Mouse (Mus musculus) heart, embryonic 15.5 days (tissue): Measurements from ENCODE around the gene Clec2h. TPM values are rescaled to one million over a fixed set of nuclear protein-coding genes. Genes with fewer than 3 reads are reported as not detected.

Source experiments
- polyA plus RNA-seq: library from polyadenylated mRNA; unstranded; fragments of >200 nt; fragmentation: Nextera tagmentation; extraction: Ambion mirVana; gene quantifications from 2 replicates; pipeline ENCODE4 v1.2.1, GENCODE M21; 2015

The Clec2h gene
- polyA plus RNA-seq, 1 experiment from 2014 or later: not detected

Other genes starting within 250 kb of the Clec2h start
- gene Itfg2, start 237.5 kb upstream of the Clec2h start, polyA plus RNA-seq: 21.8 and 33.7 TPM in 2 replicates
- 245 and 276 TPM in 2 replicates for gene Fkbp4, start 223.7 kb upstream of the Clec2h start, polyA plus RNA-seq
- 0.28 and 2.3 TPM in 2 replicates for gene Pzp, start 135.7 kb upstream of the Clec2h start, polyA plus RNA-seq
- 0.98 and 2.3 TPM in 2 replicates for gene A2ml1, start 80.8 kb upstream of the Clec2h start, polyA plus RNA-seq
- gene Klrb1a, start 38.9 kb upstream of the Clec2h start, polyA plus RNA-seq: 0.20 TPM in 1 of 2 replicates, not detected in the other
- gene Klrb1, start 60.7 kb downstream of the Clec2h start, polyA plus RNA-seq: not detected in 2 replicates
- 0.10 and 0.11 TPM in 2 replicates for gene Klrb1c, start 126.8 kb downstream of the Clec2h start, polyA plus RNA-seq
- not detected in 2 replicates for gene Gm44511, start 163.9 kb downstream of the Clec2h start, polyA plus RNA-seq
- gene Klrb1b, start 163.9 kb downstream of the Clec2h start, polyA plus RNA-seq: 0.15 and 0.37 TPM in 2 replicates
- 0.10 and 0.66 TPM in 2 replicates for gene Clec2i, start 225.2 kb downstream of the Clec2h start, polyA plus RNA-seq
- gene BC035044, start 228.7 kb downstream of the Clec2h start, polyA plus RNA-seq: 0.18 and 3.5 TPM in 2 replicates